Mouse (Mus musculus) erythroblast, embryonic 14.5 days (primary cell): Measurements from ENCODE around the gene Dtx3.

Source experiments
- GATA1 ChIP-seq: IDR thresholded peaks from 2 replicates; pipeline ENCODE4 v1.6.1; 2012; ENCODE audit warnings: low read length, inconsistent platforms, mixed read lengths
- TAL1 ChIP-seq: IDR thresholded peaks from 3 replicates; pipeline ENCODE4 v1.6.1; 2012; ENCODE audit warnings: low read length, inconsistent platforms, mixed read lengths

DNA sequence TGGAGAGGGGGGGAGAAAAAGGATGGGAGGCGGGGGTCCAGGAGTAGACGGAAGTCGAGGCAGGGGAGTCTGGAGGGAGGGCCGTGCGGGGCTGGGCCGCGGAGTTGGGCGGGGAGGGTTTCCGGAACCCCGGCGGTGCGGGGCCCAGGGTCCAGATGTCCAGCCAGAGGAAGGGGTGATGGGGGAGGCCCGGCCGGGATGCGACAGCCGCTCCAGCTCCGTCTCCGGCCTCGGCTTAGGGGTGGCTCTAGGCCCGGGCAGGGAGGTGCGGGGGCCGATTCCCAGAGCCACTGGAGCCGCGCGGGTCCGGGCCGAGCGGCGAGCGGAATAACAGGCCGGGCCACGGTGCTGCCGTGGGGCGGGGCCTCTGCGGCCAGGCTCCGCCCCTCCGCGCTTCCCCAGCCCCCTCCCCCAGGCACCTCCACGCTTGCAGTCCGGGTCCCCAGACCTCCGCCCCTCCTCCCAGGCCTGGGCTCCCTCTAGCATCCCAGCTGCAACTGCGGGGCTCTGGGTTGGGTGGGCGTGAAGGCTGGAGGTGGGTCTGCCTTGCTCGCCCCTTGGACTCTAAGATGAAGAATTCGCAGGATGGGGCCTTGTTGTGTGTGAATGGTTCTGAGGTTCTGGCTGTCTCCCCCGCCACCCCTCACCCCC, 6.9 kb downstream of the Dtx3 start:
- TF ChIP-seq GATA1, result no peak
- TF ChIP-seq TAL1, result no peak
